Mouse (Mus musculus) liver, adult (tissue): ENCODE results near the gene Ttll12.

Experiments used
- GATA4 ChIP-seq: IDR thresholded peaks from 2 replicates; pipeline ENCODE4 v1.6.1; 2014; ENCODE audit warnings: mild to moderate bottlenecking, low read length; ENCODE audit not compliant: insufficient replicate concordance

Ttll12 gene

DNA sequence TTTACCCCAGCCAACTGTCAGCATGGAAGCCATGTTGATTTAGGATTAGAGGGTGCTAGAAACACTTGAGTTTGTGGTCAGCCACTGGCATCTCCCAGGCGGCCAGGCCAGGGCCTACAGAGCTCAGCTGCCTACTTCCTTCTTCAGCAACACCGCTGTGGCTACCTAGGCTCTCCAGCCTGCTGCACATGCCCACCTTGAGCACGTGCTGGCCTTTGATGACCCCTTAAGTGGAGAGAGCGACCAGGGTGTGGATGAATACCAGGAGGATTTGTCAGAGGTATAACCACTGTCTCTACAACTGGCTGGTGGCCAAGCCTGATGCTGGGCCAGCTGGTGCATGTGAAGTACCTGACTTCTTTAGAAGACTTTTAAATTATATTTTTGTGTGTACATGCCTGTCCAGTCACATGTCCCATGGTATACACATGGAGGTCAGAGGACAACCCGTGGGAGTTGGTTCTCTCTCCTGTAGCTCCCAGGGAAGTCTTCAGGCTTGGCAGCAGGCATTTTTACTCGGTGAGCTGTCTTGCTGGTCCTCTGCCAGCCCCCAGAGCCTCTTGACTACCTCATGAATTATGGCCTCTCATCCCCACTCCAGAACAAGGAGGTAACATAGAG lies 20.1 kb downstream of the Ttll12 start:
- no peak for TF ChIP-seq GATA4

DNA sequence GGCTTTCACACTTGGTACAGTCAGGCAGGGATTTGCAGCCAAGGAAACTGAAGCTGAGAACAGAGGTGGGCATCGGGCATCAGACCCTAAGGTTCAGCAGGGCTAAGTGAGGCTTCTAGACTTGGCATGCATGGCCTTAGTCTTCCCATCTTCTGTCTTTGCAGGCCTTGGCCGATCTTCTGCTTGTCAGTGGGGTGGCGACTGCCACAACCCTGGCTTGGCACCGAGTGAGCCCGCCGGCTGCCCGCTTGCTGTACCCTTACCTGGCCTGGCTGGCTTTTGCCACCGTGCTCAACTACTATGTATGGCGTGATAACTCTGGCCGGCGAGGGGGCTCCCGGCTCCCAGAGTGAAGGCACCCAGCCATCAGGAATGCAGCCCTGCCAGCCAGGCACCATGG lies 21.4 kb downstream of the Ttll12 start:
- TF ChIP-seq GATA4: no peak

GRCm38 (mm10) chr15:83572132-83572531 lies 22.8 kb downstream of the Ttll12 start:
- TF ChIP-seq GATA4: no peak

GRCm38 (mm10) chr15:83571636-83572035 lies 23.3 kb downstream of the Ttll12 start:
- TF ChIP-seq GATA4: no peak

DNA sequence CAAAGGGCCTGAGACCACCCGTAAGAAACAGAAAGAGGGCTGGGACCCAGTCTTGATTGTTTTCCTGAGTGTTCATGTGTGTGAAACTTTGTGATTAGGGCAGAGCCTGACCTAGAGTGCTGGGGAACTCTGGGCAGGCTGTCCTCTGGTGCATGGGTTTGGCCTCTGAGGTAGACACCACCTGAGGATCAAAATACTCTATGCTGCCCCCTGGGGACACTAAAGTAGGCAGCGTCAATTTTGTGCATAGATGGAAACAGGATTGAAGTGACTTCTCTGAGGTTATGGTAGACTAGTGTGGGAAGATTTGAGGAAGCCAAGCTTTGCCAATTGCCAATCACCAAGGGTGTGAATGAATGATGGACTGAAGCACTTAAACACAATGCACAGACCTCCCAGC lies 24.3 kb downstream of the Ttll12 start:
- no peak for TF ChIP-seq GATA4

DNA sequence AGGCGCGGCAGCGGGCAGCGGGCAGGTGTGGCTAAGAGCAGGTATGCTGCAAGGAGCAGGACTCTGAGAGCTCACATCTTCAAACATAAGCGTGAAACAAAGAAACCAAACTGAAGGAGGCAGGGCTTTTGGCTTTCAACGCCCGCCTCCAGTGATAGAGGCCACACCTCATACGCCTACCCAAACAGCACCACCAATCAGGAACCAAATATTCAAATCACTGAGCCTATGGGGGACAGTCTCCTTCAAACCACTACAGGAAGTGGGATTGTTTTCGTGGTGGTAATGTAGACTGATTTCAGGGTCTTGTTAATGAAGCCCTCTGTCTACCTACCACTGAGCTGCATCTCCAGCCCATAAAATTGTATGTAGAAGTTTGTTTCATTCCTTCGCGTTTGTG lies 25.3 kb downstream of the Ttll12 start:
- no peak for TF ChIP-seq GATA4

DNA sequence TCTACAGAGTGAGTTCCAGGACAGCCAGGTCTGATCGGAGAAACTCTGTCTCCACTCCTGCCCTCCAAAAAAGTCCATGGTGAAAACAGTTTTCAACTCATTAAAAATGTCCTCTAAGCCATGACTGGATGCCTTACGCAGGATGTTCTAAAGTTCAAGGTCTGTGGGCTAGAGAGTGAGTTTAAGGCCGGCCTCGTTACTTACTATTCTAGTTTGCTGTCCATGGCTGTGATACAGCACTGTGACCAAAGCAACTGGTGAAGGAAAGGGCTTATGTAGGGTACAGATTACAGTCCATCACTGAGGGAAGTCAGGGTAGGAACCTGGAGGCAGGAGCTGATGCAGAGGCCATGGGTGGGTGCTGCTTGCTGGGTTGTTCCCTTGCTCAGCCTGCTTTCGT lies 26.4 kb downstream of the Ttll12 start:
- no peak for TF ChIP-seq GATA4

DNA sequence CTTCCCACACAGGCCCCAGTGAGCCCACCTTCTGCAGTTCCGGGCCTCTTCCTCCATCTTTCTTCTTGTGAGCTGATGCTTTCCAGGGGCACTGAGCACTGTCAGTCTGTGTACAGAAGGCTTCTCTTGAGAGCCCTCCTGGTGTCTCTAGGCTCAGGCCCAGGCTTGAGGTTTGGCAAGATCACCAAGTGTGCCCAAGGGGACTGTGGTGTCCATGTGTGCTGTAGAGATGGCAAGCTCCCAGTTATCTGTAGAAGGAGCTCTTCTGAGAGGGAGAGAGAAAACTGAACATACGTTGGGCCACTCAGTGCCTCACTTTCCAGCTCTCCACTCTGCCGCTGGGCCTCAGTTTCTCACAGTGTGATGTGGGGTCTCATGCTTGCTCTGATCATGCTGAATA lies 27.2 kb downstream of the Ttll12 start:
- TF ChIP-seq GATA4: no peak

DNA sequence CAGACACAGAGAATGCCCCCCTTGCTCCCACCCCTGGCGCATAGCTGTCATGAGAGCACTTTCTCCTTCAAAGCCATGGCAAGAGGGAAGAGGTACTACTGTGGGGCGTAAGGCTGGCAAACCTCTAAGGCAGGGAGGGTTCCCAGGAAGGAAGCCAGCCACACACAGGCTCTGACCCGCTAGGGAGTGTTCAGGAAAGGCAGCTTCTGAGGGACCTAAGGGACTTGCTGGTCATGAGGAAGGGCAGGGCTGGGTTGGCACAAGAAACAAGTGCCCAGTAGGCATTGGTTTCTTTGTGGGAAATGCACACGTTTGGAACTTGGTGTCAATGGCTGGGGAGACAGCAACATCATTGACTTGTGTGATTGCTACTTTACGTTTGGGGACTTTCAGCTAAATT lies 29.0 kb downstream of the Ttll12 start:
- TF ChIP-seq GATA4: no peak

DNA sequence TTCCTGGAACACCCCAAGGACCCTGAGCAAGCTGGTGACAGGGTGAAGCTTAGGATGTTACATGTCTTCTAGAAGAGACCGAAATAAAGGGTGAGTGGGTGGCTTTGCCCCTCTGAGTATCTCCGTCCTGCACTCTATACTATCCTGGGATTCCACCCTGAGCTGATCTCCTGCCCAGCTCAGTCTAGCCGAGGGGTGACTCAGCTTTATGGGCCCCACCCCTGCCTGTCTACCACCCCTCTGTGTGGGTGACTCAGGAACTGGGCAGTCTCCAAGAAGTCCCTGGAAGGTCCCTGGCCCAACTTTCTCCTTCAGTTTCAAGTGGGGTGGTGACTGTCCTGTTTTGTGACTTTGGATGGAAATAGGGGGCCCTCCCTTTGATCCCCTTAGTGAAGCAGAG lies 29.5 kb downstream of the Ttll12 start:
- no peak for TF ChIP-seq GATA4

DNA sequence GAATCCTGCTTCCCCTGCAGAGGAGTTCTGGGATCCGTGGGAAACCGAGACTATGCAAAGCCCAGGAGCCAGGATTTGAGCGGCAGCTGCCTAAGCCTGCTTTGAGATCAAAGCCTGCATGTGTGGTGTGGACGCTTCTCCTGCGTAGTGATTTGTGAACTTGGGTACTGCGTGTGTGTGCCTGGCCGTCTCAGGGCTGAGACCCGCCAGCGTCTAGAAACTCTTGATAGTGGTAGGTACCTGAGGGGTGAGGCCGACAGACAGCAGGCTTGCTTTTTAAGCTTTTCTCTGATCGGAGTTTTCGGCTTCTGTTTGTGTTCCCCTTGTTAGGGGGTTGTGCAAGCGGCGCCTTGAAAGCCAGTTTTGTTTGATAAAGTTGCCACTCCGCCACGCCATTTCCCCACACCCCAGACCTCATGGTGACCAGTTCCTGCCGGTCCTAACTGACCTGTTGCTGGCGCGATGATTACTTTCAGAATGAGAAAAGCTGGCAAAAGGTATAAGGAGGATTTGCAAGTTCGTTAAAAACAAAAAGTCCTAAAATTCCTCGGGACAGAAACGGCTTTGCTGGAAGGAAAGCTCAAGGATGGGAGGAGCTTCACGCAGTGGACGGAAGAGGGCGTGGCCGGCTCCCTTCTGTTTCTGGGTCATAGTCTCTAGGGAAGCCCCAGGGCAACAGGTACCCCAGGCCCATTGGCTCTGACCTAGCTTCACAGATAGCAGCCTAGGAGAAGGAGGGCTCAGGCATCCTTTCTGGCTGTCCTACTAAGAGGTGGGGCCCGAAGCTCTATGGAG lies 30.9 kb downstream of the Ttll12 start:
- TF ChIP-seq GATA4: no peak

- TF ChIP-seq GATA4: no peak; the same call in 1 of the 2 replicates
Observed at GRCm38 (mm10) chr15:83563327-83563856, 31.6 kb downstream of the Ttll12 start, which contains the start of the genes Tspo and Mcat. TSS of gene Tspo (plus strand) at chr15:83563592. TSS of gene Mcat (minus strand) at chr15:83563787.

- no peak for TF ChIP-seq GATA4
Observed at GRCm38 (mm10) chr15:83562626-83563270, 32.2 kb downstream of the Ttll12 start.

- TF ChIP-seq GATA4: no peak
Observed at GRCm38 (mm10) chr15:83560941-83561477, 33.9 kb downstream of the Ttll12 start.

GRCm38 (mm10) chr15:83555161-83555974 lies 39.6 kb downstream of the Ttll12 start:
- TF ChIP-seq GATA4: peak; percentile 71; the same call in 1 of the 2 replicates

- TF ChIP-seq GATA4: no peak
Observed at GRCm38 (mm10) chr15:83553831-83554230, 41.1 kb downstream of the Ttll12 start.
